Mouse (Mus musculus) CD8-positive naive resting alpha-beta T cell, adult 2 months (primary cell): ENCODE measurements around the gene Olfr722.
"Not testable (repeated sequence)": the region's sequence is repeated elsewhere in the genome, so short reads cannot be mapped to it uniquely, and the experiment has no call there.

Source experiments
- DNase-seq, 2 experiments: peaks; one replicate each; pipeline ENCODE4 v3.0.0; 2022; ENCODE audit warnings: low read depth in 2 of 2, low spot score in 2 of 2

The Olfr722 gene

DNA sequence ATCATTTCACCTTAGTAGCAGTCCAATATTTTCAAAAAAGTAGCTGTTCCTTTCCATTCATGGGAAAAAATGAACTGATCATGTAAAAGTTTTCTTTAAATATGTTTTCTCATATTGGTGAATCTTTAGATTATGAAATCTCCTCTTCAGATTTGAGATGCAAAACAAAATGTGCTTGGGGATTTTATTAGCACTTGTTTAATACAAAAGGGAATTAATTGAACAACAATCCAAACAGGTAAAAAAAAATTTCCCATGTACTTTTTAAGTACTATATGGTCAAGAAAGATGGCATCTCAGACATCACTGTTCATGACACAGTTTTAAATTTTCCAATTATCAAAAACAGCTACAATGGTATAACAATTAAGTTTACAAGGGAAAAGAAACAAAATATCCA is at the start of gene Olfr722:
Olfr722 (minus strand) TSS at position 101 of the 400 bp plus-strand sequence.
- DNase-seq, result no peak

DNA sequence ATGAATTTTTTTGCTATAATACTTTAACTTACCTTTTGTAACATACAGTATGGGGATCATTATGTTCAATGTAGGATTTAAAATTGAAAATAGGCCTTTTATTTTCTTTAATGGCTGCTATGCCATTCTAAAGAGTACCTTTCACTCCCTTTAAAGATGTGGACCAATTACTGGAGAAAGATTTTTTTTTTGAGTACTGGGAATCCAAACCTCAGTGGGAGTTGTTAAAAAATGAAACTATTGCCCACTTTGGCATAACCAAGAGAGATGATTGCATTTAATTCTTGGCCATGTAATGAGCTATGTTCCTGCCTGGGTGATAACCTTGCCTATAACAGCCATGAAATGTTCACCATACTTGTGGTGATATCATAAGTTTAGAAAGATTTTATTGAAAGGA is 29.9 kb upstream of the Olfr722 start, which contains the start of gene Olfr723:
Olfr723 (minus strand) TSS at position 101 of the 400 bp plus-strand sequence.
- not testable (repeated sequence) for DNase-seq

GRCm38 (mm10) chr14:49860387-49860786 is 41.4 kb downstream of the Olfr722 start:
- DNase-seq, result no peak
